Mouse (Mus musculus) forebrain, embryonic 11.5 days (tissue): Measurements from ENCODE around the gene Nectin1. TPM values are rescaled to one million over a fixed set of nuclear protein-coding genes. Genes with fewer than 3 reads are reported as not detected.

ENCODE experiments used
- ATAC-seq: fragments of 200-750 bp; cut with Nextera tagmentation; replicated peaks from 2 replicates; pipeline ENCODE4 v1.8.0; 2017; ENCODE audit warnings: moderate TSS enrichment; ENCODE audit not compliant: low FRiP score
- DNase-seq: peaks from one replicate; pipeline ENCODE4 v3.0.0-alpha.2; 2017; ENCODE audit warnings: low spot score
- H3K27ac ChIP-seq: fragments of 300-500 bp; sonication (generic); 2 replicates; pipeline ENCODE4 v1.5.1; 2014; ENCODE audit warnings: low read depth, low read length
- H3K27me3 ChIP-seq: fragments of 300-500 bp; sonication (generic); 2 replicates; pipeline ENCODE4 v1.6.1; 2014; ENCODE audit warnings: mild to moderate bottlenecking, low read length, mixed read lengths; ENCODE audit not compliant: control insufficient read depth, insufficient read depth
- H3K36me3 ChIP-seq: fragments of 300-500 bp; sonication (generic); 2 replicates; pipeline ENCODE4 v1.6.1; 2014; ENCODE audit warnings: mild to moderate bottlenecking, low read length, moderate library complexity, mixed read lengths; ENCODE audit not compliant: control insufficient read depth, insufficient read depth
- H3K4me1 ChIP-seq: fragments of 300-500 bp; sonication (generic); replicated peaks from 2 replicates; pipeline ENCODE4 v1.6.1; 2014; ENCODE audit warnings: low read length, mixed read lengths; ENCODE audit not compliant: control insufficient read depth, insufficient read depth
- H3K4me2 ChIP-seq: fragments of 300-500 bp; sonication (generic); 2 replicates; pipeline ENCODE4 v1.6.1; 2014; ENCODE audit warnings: low read depth, mild to moderate bottlenecking, low read length, moderate library complexity, mixed read lengths; ENCODE audit not compliant: severe bottlenecking
- H3K4me3 ChIP-seq: fragments of 300-500 bp; sonication (generic); 2 replicates; pipeline ENCODE4 v1.5.1; 2014; ENCODE audit warnings: low read depth, low read length
- H3K9ac ChIP-seq: fragments of 300-500 bp; sonication (generic); 2 replicates; pipeline ENCODE4 v1.6.1; 2014; ENCODE audit warnings: low read length
- H3K9me3 ChIP-seq: fragments of 300-500 bp; sonication (generic); 2 replicates; pipeline ENCODE4 v1.6.1; 2016; ENCODE audit warnings: low read length, mixed read lengths; ENCODE audit not compliant: control insufficient read depth
- WGBS: fragments of 180-500 bp; shearing (Covaris S2); extraction: QIAGEN DNeasy Blood & Tissue Kit; methylation state at CpG from one replicate; pipeline ENCODE4 v1.1.7; 2014; 5-methylcytosine and 5-hydroxymethylcytosine counted together
- polyA plus RNA-seq: library from polyadenylated mRNA; unstranded; fragments of >200 nt; fragmentation: Nextera tagmentation; extraction: Ambion mirVana; gene quantifications from 2 replicates; pipeline ENCODE4 v1.2.1, GENCODE M21; 2014

Gene Nectin1
- polyA plus RNA-seq, 1 experiment from 2014 or later = 12.4 TPM

- H3K27me3 ChIP-seq = no peaks in the 10 kb centered on the region
- no peak overlapping the region for H3K4me3 ChIP-seq
- no peak overlapping the region for H3K4me2 ChIP-seq
- H3K36me3 ChIP-seq = no peaks in the 10 kb centered on the region
- peak; percentile 65 for DNase-seq
- peaks cover 7% of the 10 kb centered on the region; the same call in 1 of the 2 replicates for H3K4me1 ChIP-seq
- ATAC-seq = no peak
- no peaks in the 10 kb centered on the region for H3K9me3 ChIP-seq
- H3K9ac ChIP-seq = no peak overlapping the region
- H3K27ac ChIP-seq = no peak overlapping the region
- 58% methylated on average over 3 of the region's 3 CpGs for WGBS
These were observed 32.4 kb downstream of the Nectin1 start for GRCm38 (mm10) chr9:43776231-43776630.

GRCm38 (mm10) chr9:43777362-43778360 is 33.9 kb downstream of the Nectin1 start:
- H3K27me3 ChIP-seq = no peaks in the 10 kb centered on the region
- ATAC-seq = no peak

GRCm38 (mm10) chr9:43780883-43781282 is 37.1 kb downstream of the Nectin1 start:
- Histone ChIP-seq H3K36me3 (no peaks in the 10 kb centered on the region), H3K27me3 (no peaks in the 10 kb centered on the region)

More at GRCm38 (mm10) chr9:43777362-43778360, 33.9 kb downstream of the Nectin1 start:
- Histone ChIP-seq H3K4me3 (no peak overlapping the region), H3K27ac (no peak overlapping the region), H3K4me2 (no peak overlapping the region), H3K9me3 (no peaks in the 10 kb centered on the region), H3K9ac (no peak overlapping the region), H3K4me1 (peaks cover 7% of the 10 kb centered on the region; the same call in 1 of the 2 replicates), H3K36me3 (no peaks in the 10 kb centered on the region)
- no peak for DNase-seq
- 88% methylated on average over 16 of the region's 16 CpGs for WGBS

GRCm38 (mm10) chr9:43782401-43782800 is 38.6 kb downstream of the Nectin1 start:
- Histone ChIP-seq H3K27ac (no peak overlapping the region), H3K4me1 (peaks cover 4% of the 10 kb centered on the region; the same call in 1 of the 2 replicates), H3K4me2 (no peak overlapping the region), H3K9ac (no peak overlapping the region), H3K9me3 (no peaks in the 10 kb centered on the region), H3K4me3 (no peak overlapping the region), H3K27me3 (no peaks in the 10 kb centered on the region), H3K36me3 (no peaks in the 10 kb centered on the region)
- 76% methylated on average over 5 of the region's 5 CpGs for WGBS
- ATAC-seq (no peak), DNase-seq (no peak)

More at GRCm38 (mm10) chr9:43780883-43781282, 37.1 kb downstream of the Nectin1 start:
- Histone ChIP-seq H3K4me3 (no peak overlapping the region), H3K4me1 (peaks cover 6% of the 10 kb centered on the region; the same call in 1 of the 2 replicates), H3K9me3 (no peaks in the 10 kb centered on the region), H3K27ac (no peak overlapping the region), H3K4me2 (no peak overlapping the region), H3K9ac (no peak overlapping the region)
- ATAC-seq = no peak
- DNase-seq = no peak
- 46% methylated on average over 8 of the region's 8 CpGs for WGBS

- H3K4me1 ChIP-seq = peaks cover 4% of the 10 kb centered on the region; the same call in 1 of the 2 replicates
These were observed 40.2 kb downstream of the Nectin1 start for GRCm38 (mm10) chr9:43783959-43784358.

GRCm38 (mm10) chr9:43784841-43785240 is 41.1 kb downstream of the Nectin1 start:
- Histone ChIP-seq H3K27ac (no peak overlapping the region), H3K27me3 (no peaks in the 10 kb centered on the region), H3K36me3 (no peaks in the 10 kb centered on the region), H3K4me1 (peaks cover 4% of the 10 kb centered on the region; the same call in 1 of the 2 replicates), H3K9ac (no peak overlapping the region; the same call in 1 of the 2 replicates), H3K4me3 (no peak overlapping the region), H3K4me2 (no peak overlapping the region), H3K9me3 (no peaks in the 10 kb centered on the region)
- WGBS = 65% methylated on average over 13 of the region's 13 CpGs
- DNase-seq (no peak), ATAC-seq (no peak)

More at GRCm38 (mm10) chr9:43783959-43784358, 40.2 kb downstream of the Nectin1 start:
- Histone ChIP-seq H3K27me3 (no peaks in the 10 kb centered on the region), H3K9ac (no peak overlapping the region), H3K4me3 (no peak overlapping the region), H3K36me3 (no peaks in the 10 kb centered on the region), H3K27ac (no peak overlapping the region), H3K4me2 (no peak overlapping the region), H3K9me3 (no peaks in the 10 kb centered on the region)
- DNase-seq (no peak), ATAC-seq (no peak)
- WGBS = 64% methylated on average over 3 of the region's 3 CpGs

- Histone ChIP-seq H3K4me3 (no peak overlapping the region), H3K27ac (no peak overlapping the region), H3K27me3 (no peaks in the 10 kb centered on the region), H3K9ac (no peak overlapping the region), H3K4me1 (peaks cover 4% of the 10 kb centered on the region; the same call in 1 of the 2 replicates), H3K4me2 (no peak overlapping the region), H3K36me3 (no peaks in the 10 kb centered on the region), H3K9me3 (no peaks in the 10 kb centered on the region)
- no peak for DNase-seq
- WGBS = 78% methylated on average over 4 of the region's 4 CpGs
- no peak for ATAC-seq
These were observed 43.8 kb downstream of the Nectin1 start for GRCm38 (mm10) chr9:43787591-43787990.

- WGBS = 85% methylated on average over 9 of the region's 9 CpGs
- Histone ChIP-seq H3K27ac (no peak overlapping the region), H3K36me3 (peaks cover 10% of the 10 kb centered on the region), H3K4me3 (no peak overlapping the region), H3K4me2 (no peak overlapping the region), H3K9me3 (no peaks in the 10 kb centered on the region), H3K4me1 (0 out of 2 replicates have a peak, but pooled peaks cover 1% of the 10 kb centered on the region), H3K9ac (no peak overlapping the region), H3K27me3 (no peaks in the 10 kb centered on the region)
- DNase-seq (no peak), ATAC-seq (no peak)
These were observed 48.9 kb downstream of the Nectin1 start for GRCm38 (mm10) chr9:43792681-43793080.
